Mouse (Mus musculus) c-Kit-negative CD71-positive TER-119-positive erythroid progenitor cells, embryonic 14.5 days (primary cell): Measurements from ENCODE around the gene Clic1.
"Not testable (repeated sequence)": the region's sequence is repeated elsewhere in the genome, so short reads cannot be mapped to it uniquely, and the experiment has no call there.

ENCODE experiments used
- DNase-seq: peaks from one replicate; pipeline ENCODE4 v3.0.0-alpha.2; 2013; ENCODE audit warnings: low read depth, low spot score

The Clic1 gene

GRCm38 (mm10) chr17:35021163-35021808 lies 28.5 kb upstream of the Clic1 start:
- peak; percentile 65 for DNase-seq

GRCm38 (mm10) chr17:35021842-35022477 lies 27.8 kb upstream of the Clic1 start:
- no peak for DNase-seq

- no peak for DNase-seq
These were observed 27.2 kb upstream of the Clic1 start for GRCm38 (mm10) chr17:35022541-35023060.

GRCm38 (mm10) chr17:35023221-35023620 lies 26.5 kb upstream of the Clic1 start:
- DNase-seq, result no peak

DNA sequence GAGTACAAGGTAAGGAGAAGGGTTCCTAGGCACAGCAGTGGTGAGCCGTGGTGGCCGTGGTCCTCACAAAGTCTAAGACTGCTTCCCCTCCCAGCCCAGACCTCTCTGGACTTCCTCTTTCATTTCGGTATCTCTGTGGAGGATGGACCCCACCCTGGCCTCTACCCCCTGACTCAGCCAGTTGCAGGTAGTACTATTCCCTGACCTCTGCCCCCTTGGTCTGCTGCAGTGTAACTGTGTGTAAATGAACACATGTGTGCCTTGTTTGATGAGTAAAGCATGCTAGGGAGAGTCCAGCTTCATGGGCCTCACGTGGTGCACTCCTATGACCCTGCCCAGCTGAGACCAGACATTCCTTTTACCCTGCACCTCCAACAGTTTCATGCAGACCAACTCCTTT lies 26.0 kb upstream of the Clic1 start:
- DNase-seq, result no peak

GRCm38 (mm10) chr17:35024261-35024660 lies 25.5 kb upstream of the Clic1 start:
- no peak for DNase-seq

- DNase-seq, result no peak
These were observed 24.9 kb upstream of the Clic1 start for GRCm38 (mm10) chr17:35024691-35025488.

DNA sequence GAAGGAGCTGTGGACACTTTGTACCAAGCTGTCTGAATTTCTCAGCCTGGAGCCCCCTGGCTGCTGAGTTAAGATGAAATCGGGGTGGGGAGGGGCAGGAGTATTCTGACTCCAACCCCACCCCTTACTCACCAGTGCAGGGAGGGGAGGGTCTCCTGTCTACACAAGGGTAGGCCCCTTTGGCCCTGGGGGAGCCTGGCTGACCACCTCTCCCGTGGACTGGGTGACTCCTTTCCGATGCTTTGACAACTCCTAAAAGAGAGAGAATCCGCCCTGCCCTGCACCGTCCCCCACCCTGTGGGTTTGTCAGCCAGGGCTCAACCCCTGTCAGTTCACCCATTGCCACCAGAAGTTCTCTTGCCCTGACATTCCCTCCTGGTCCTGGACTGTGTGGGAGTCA lies 23.6 kb upstream of the Clic1 start:
- DNase-seq, result no peak

GRCm38 (mm10) chr17:35027277-35028068 lies 22.3 kb upstream of the Clic1 start, which contains the start of gene Sapcd1:
Gene Sapcd1 (minus strand): TSS chr17:35028016.
- no peak for DNase-seq

DNA sequence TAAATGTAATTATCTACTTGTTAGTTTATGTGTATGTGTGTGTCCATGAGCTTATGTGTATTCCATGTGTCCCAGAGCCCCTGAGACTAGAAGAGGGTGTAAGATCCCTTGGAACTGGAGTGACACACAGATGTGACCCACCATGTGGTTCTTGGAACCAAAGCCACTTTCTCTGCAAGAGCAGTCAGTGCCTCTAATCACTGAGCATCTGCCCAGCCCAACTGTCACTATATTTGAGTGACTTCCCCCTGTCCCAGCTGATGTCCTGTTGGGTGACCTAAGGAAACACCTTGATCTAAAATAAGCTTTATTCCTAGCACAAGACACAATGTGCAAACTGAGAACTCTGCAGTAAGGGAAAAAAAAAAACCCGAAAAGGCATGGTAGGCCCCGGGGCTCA lies 21.5 kb upstream of the Clic1 start:
- no peak for DNase-seq

- DNase-seq, result no peak
These were observed 19.9 kb upstream of the Clic1 start for GRCm38 (mm10) chr17:35029691-35030532.

GRCm38 (mm10) chr17:35031272-35031671 lies 18.5 kb upstream of the Clic1 start:
- no peak for DNase-seq

- DNase-seq, result no peak
These were observed 17.9 kb upstream of the Clic1 start for GRCm38 (mm10) chr17:35031880-35032279.

DNA sequence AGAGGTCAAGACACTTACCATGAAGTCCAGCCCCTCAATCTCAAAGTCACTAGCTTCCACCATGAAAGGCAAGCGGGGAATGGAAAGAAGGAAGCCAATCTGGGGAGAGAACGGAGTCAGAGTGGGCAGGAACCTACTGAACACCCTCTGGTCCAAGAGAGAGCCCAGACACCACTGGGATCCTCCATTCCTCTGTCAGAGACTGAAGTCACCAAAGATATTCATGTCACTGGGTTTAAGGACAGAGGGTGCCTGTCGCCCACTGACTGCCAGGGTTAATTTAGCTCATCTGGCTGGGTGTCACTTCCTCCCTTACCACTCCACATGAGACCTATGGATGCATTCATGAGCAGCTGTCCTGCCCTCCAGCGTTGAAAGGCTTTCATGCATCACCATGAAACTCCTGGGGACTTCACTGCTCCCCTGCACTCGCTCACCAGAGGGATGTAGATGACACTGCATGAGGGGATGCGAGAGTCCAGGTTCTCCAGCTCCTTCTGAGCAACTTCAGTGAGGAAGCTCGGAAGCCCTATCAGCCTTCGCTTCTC lies 17.4 kb upstream of the Clic1 start:
- no peak for DNase-seq

- DNase-seq, result not testable (repeated sequence)
These were observed 16.1 kb upstream of the Clic1 start for GRCm38 (mm10) chr17:35033703-35034102.

DNA sequence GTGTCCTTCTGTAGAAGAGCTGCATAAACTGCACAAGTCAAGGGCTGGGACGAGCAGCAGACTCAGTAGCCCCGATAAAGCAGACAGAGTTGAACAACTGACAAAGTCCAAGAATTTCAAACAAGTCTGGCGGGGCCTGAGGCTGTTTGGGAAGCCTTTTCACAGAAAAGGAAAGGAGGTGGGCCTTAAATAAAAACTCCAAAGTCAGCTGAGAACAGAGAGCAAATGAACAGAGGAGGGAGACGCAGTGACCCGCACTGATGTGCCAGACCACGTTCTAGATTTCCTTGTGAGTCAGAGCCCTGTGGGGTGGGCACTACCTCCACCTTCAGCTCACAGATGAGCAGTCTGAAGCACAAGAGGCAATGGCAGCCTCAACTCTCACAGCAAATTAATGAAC lies 14.9 kb upstream of the Clic1 start:
- DNase-seq, result no peak

DNA sequence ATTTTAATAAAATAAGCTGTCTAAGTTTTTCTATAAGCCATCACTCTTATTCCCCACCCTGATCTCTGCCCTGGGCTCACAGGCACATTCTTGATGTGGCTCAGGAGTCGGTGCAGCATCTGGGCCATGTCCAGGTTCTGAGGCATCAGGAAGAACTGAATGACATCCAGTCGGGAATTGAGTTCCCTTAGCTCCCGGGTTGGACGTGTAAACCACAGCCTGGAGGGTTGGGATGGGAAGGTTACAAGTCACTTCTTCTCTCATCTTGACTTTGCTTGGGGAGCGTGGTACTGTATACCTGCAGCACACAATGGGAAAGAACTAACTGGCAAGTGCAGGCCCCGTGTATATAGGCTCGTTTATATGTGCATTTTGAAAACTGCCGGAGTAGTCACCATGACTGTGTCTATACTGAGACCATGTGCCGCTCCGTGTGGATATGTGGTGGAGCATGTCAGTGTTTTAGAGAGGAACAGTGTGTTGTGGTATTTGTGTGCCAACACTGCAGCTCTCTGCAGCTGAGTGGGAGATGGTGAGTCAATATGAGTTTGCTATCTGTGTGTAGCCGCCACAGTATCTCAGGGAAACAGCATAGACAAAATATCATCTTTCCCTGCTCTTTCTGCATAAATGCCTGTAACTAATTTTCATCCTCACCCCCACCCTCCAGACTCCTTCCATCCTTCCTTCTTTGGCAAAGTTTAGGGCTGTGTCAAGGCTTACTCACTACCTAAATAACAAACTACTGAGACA lies 10.5 kb upstream of the Clic1 start:
- DNase-seq, result no peak

DNA sequence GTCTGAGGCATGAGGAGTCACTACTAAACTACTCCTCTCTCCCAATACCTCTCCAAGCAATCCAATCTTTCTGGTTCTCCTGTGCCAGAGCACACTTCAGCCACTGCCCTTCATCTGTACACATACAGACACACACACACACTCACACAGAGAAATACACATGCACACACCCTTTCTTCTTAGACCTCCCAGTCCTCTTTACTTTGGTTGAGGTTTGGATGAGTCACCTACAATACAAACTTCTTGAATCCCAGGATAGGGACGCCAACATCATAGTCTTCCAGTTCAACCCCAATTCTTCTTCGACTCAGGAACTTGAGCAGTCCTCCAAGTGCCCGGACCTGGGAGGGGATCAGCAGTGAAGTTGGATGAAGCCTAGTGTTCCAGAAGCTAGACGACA lies 6.0 kb upstream of the Clic1 start:
- DNase-seq, result no peak

DNA sequence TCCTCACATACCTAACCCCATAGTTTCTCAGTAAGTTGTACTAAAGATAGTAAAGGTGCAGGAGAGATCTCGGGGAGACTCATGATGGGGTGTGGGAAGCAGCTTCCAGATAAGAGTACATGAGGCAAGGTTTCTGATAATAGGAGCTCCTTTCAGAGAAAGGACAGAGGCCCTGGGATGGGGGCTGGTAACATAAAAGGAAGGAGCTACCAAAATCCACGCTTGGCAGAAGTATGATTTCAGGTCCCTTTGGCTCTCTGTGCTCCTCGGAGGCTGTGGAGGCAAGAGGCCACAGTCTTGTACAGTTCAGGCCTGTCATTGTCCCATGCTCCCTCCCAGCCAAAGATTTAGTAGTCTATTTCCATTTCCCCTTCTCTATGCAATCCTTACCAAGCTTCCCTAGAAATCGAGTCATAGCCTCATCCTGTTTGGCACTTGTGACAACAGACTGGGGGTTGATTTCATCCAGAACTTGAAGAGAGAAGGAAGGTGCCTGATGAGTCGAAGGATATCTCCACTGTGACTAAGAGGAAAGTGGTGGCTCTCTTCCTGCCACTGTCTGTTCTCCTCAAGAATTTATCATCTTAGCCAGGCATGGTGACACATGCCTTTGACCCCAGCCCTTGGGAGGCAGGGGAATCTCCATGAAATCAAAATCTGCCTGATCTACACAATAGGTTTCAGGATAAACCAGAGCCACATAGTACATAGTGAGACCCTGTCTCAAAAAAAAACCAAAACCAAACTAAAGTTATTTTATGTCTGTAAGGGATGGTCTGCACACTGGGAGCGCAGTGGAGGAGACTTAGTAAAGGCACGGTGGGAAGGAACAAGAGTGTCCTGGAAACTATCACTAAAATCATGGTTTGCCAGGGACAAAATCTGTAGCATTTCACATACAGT lies 4.6 kb upstream of the Clic1 start:
- DNase-seq, result no peak
